Mouse (Mus musculus): Measurements from ENCODE around the gene Enpp3. TPM values are rescaled to one million over a fixed set of nuclear protein-coding genes. Genes with fewer than 3 reads are reported as not detected.

Gene Enpp3
- polyA plus RNA-seq, 1 experiment, result not detected

DNA sequence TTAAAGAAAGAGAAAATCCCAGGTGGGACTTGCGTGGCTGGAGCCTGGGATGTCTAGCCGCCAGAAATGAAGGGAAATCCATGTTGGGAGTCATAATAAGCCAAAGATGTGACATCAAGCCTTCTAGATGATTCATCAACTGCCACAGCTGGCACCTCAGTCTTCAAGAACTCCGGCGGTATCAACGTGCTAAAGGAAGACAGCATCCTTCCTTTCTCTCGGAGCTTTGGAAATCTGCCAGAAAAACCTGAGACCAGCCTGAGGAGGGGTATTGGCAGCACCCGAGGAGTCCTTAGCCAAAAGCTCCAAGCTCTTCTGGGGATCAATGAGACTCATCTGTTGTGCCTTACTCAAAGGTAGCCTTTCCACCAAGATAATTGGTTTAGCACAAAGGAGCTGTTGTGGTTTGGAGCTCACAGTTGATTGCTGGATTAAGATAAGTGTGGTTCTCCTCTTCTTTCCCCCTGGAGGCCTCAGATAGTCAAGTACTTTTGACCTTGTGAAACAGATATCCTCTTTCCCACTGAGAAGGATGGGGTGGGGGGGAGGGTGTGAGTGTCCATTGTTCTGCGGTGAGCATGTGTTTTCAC lies 84.2 kb downstream of the Enpp3 start:
- 0 out of 2 replicates have a peak, but pooled peaks cover 2% of the 10 kb centered on the region for H3K4me1 ChIP-seq (ENCODE audit: control insufficient read depth, insufficient read depth, low read length)
- WGBS, result 65% methylated on average over 8 of the region's 8 CpGs
- TF ChIP-seq CTCF (IDR thresholded peaks at IDR 0.05; ENCODE audit: insufficient read depth, low read depth, low read length) (no peak), POLR2A (IDR thresholded peaks at IDR 0.05; ENCODE audit: insufficient read depth, low read depth, low read length) (no peak)
- H3K4me3 ChIP-seq (ENCODE audit: insufficient read depth, low read depth, low read length), result no peak overlapping the region
- H3K27ac ChIP-seq (ENCODE audit: insufficient read depth, low read depth, low read length), result no peak overlapping the region

DNA sequence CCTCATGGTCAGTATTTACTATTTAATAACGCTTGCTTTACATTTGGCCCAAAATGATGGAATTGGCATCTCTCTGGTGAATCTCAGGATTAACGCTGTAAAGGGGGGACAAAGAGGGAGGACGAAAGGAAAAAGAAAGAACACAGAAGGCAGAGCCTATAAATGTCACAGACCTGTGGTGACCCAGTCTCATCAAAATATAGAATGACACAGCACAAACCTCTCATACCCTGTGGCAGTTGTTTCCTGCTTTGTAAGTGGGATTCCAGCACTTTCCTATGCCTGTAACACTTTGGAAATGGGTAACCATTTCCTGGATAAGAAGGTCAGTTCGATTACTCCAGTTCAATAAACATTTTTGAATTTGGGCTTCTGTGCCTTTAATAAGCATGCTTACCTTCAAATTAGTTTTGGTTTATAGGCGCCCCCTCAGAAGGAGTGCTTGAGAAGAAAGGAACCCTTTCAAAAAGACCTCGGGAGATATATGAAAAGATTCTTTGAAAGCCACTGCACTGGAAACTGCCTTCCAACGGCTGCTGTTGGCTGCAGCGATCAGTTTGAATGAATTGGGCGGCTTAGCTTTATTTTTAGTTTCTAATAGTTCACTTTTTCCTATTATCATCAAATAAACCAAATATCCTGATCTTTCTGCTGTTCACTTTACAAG lies 87.6 kb downstream of the Enpp3 start:
- WGBS, result 24% methylated on average over 9 of the region's 9 CpGs
- TF ChIP-seq POLR2A (IDR thresholded peaks at IDR 0.05; ENCODE audit: insufficient read depth, low read depth, low read length) (no peak), CTCF (IDR thresholded peaks at IDR 0.05; ENCODE audit: insufficient read depth, low read depth, low read length) (no peak)
- Histone ChIP-seq H3K4me1 (ENCODE audit: control insufficient read depth, insufficient read depth, low read length) (0 out of 2 replicates have a peak, but pooled peaks cover 2% of the 10 kb centered on the region), H3K27ac (ENCODE audit: insufficient read depth, low read depth, low read length) (no peak overlapping the region), H3K4me3 (ENCODE audit: insufficient read depth, low read depth, low read length) (no peak overlapping the region)

DNA sequence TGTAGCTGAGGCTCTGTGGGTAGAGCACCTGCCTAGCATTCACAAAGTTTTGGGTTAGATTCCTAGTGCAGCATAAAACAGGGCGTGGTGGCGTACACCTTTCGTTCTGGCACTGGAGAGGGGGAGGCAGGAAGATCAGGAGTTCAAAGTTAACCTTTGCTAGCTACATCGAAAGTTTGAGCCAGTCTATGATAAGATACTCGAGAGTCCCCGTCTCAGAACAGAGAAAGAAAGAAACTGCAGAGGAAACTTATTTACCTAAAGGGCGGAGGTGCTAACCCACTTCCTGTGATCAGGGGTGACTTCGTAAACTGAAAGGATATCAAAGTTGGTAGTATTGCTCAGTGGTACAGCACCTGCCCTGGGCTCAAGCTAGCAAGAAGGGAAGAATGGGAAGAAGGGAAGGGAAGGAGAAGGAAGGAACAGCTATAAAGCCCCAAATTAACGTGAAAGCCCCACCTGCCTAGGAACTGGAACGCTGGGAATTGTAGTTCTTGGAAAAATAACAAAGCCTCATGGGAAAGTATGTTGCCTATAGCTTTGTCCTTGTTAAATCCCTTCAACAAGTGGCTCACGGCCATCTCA lies 88.3 kb downstream of the Enpp3 start:
- H3K4me1 ChIP-seq (ENCODE audit: control insufficient read depth, insufficient read depth, low read length), result 0 out of 2 replicates have a peak, but pooled peaks cover 2% of the 10 kb centered on the region
- 56% methylated on average over 11 of the region's 11 CpGs for WGBS
- no peak overlapping the region for H3K27ac ChIP-seq (ENCODE audit: insufficient read depth, low read depth, low read length)
- no peak for TF ChIP-seq POLR2A (IDR thresholded peaks at IDR 0.05; ENCODE audit: insufficient read depth, low read depth, low read length)
- H3K4me3 ChIP-seq (ENCODE audit: insufficient read depth, low read depth, low read length), result no peak overlapping the region

DNA sequence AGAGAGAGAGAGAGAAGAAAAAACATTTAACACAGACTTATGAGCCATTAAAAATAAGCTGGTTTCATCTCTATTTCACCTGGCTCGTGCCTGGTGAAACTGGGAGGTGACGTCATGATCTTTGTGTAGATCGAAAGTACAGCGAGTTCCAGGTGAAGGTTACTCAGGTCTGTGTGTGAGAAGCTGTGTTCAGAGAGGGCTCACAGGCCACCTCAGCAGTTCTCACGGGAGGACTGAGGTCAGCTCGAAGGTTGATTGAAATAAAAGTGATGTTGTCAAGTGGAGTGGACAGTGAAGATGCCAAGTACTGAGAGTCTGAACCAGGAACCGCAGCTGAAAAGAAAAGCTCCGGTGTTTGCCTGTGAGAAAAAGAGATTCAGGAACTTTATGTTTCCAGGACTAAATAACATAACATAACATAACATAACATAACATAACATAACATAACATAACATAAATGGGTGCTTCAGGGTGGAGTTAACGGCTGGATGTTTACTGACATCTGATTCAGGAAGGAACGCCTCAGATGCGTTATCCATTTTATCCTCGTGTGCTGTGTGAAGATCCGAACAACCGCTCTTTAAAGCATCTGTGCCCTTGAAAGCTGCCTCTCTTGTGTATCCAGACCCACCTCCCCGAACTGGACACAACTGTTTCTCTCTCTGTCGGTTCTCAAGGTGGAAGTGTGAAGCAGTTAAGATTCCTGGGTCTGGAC lies 88.9 kb downstream of the Enpp3 start:
- TF ChIP-seq POLR2A (IDR thresholded peaks at IDR 0.05; ENCODE audit: insufficient read depth, low read depth, low read length), result no peak
- no peak for TF ChIP-seq CTCF (IDR thresholded peaks at IDR 0.05; ENCODE audit: insufficient read depth, low read depth, low read length)
- H3K27ac ChIP-seq (ENCODE audit: insufficient read depth, low read depth, low read length), result no peak overlapping the region
- 0 out of 2 replicates have a peak, but pooled peaks cover 2% of the 10 kb centered on the region for H3K4me1 ChIP-seq (ENCODE audit: control insufficient read depth, insufficient read depth, low read length)
- 74% methylated on average over 16 of the region's 16 CpGs for WGBS
- no peak overlapping the region for H3K4me3 ChIP-seq (ENCODE audit: insufficient read depth, low read depth, low read length)

DNA sequence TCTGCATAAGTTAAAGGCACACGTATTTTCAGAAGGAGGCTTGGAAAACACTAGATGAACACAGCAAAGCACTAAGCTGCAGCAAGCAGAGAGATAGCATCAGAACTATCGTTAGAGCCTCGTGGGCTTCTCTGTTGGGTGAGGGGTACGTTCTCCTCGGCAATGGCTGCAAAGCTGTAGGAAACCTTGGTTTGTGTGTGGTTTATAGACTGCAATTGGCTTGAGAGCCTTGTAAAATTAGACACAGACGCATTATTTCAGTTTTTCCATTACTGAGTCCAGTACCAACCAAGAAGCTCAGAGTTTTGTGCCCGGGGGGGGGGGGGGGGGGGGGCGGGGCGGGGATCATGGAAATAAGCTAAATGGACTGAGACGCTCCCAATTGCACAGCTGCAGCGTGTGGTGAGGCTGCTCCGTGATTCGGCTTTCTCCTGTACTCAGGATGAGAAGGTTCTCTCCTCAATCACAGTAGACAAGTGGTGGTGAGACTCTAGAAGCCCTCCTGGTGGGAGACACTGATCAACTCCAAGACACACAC lies 99.6 kb downstream of the Enpp3 start:
- Histone ChIP-seq H3K4me1 (ENCODE audit: control insufficient read depth, insufficient read depth, low read length) (no peaks in the 10 kb centered on the region), H3K4me3 (ENCODE audit: insufficient read depth, low read depth, low read length) (no peak overlapping the region), H3K27ac (ENCODE audit: insufficient read depth, low read depth, low read length) (no peak overlapping the region)
- WGBS, result 72% methylated on average over 10 of the region's 13 CpGs
- no peak for TF ChIP-seq POLR2A (IDR thresholded peaks at IDR 0.05; ENCODE audit: insufficient read depth, low read depth, low read length)
- TF ChIP-seq CTCF (IDR thresholded peaks at IDR 0.05; ENCODE audit: insufficient read depth, low read depth, low read length), result no peak

DNA sequence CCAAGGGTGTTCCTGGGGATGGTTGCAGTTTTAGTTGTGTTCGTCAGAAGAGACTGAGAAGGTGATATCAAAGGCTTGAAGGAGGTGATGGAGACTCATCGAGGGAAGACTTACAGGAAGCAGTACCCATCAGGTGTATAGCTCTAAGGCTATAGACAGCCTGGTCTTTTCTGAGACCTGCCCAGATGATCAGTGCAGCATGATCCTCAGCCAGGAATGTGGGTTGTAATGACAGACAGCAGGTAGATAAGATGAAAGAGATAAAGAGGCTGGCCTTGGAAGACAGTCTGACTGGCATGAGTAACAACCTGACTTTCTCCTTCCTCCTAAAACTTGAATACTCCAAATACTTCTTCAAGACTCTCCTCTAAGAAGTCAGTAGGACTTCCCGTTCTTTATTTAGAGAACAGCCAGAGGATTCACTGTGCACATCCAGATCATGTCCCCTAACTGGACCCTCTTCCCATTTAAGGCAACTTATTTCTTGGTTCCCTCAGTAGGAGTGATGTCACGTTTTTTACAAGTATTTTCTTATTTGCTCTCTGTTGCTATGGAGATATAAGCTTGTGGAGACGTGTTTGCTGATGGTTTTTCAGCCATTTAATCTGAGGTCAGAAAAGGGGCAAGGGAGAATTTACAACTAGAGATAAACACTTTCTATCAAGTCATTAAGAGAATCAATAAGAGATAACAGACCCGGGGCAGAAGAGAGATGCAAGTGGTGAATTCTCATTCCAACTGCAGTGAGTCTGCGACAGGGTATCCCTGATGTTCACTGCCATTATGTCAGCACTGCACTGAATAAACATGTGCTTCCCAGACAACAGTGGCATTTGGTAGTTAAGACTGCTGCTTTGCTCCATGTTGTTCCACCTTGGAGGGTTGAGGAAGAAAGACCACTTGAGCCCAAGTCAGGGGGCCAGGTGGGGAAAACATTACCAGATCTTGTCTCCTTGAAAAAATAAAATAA lies 101.1 kb downstream of the Enpp3 start:
- 69% methylated on average over 7 of the region's 7 CpGs for WGBS
- Histone ChIP-seq H3K4me3 (ENCODE audit: insufficient read depth, low read depth, low read length) (no peak overlapping the region), H3K27ac (ENCODE audit: insufficient read depth, low read depth, low read length) (no peak overlapping the region), H3K4me1 (ENCODE audit: control insufficient read depth, insufficient read depth, low read length) (peaks cover 4% of the 10 kb centered on the region; the same call in 1 of the 2 replicates)
- no peak for TF ChIP-seq CTCF (IDR thresholded peaks at IDR 0.05; ENCODE audit: insufficient read depth, low read depth, low read length)
- TF ChIP-seq POLR2A (IDR thresholded peaks at IDR 0.05; ENCODE audit: insufficient read depth, low read depth, low read length), result no peak

DNA sequence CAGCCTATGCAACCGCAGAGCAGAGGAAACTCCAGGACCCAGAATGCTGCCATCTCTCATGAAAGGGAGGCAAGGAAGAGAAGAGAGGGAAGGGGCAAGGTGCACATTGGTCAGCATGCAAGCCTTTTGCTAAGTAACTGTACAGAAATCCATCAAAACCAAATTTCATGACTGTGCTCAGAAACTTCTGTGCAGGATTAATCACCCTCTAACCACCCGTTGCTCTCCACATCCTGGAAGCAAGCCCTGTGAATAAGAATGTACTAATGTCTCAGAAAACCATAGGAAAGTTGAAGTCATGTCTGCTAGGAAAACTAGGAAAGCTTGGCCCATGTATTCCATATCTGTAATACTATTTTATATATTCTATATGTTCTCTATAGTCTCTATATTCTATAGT lies 103.5 kb downstream of the Enpp3 start:
- WGBS, result 84% methylated on average over 2 of the region's 2 CpGs
- H3K4me3 ChIP-seq (ENCODE audit: insufficient read depth, low read depth, low read length), result no peak overlapping the region
- peaks cover 4% of the 10 kb centered on the region; the same call in 1 of the 2 replicates for H3K4me1 ChIP-seq (ENCODE audit: control insufficient read depth, insufficient read depth, low read length)
- TF ChIP-seq POLR2A (IDR thresholded peaks at IDR 0.05; ENCODE audit: insufficient read depth, low read depth, low read length) (no peak), CTCF (IDR thresholded peaks at IDR 0.05; ENCODE audit: insufficient read depth, low read depth, low read length) (no peak)
- H3K27ac ChIP-seq (ENCODE audit: insufficient read depth, low read depth, low read length), result no peak overlapping the region

DNA sequence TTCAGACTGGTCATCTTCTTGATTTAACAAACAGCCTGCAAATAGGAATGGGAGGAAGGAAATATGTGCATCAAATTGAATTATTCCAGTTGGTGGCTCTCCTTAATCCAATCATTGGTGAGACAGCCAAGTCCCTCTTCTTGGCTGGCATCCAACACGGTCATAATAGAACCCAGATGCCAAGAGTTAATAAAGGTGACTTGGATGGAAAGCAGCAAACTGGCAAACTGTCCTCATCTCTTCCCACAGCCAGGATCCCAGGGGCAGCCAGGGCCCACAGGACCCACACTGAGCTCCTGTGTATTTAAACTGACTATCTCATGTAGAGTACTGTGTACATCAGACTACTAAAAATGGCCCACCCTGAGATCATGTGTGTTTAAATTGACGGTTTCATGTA lies 104.2 kb downstream of the Enpp3 start:
- WGBS, result 65% methylated on average over 2 of the region's 2 CpGs

More for the DNA sequence above, 104.2 kb downstream of the Enpp3 start:
- TF ChIP-seq CTCF (IDR thresholded peaks at IDR 0.05; ENCODE audit: insufficient read depth, low read depth, low read length), result no peak
- TF ChIP-seq POLR2A (IDR thresholded peaks at IDR 0.05; ENCODE audit: insufficient read depth, low read depth, low read length), result no peak
- Histone ChIP-seq H3K4me3 (ENCODE audit: insufficient read depth, low read depth, low read length) (no peak overlapping the region), H3K27ac (ENCODE audit: insufficient read depth, low read depth, low read length) (no peak overlapping the region), H3K4me1 (ENCODE audit: control insufficient read depth, insufficient read depth, low read length) (peaks cover 4% of the 10 kb centered on the region; the same call in 1 of the 2 replicates)

All from olfactory bulb, adult 2 months (tissue).